ENCODE assay signal across 13 mouse cellular contexts in genomic region chr11:107705476-107706074, GRCm38 (mm10). TPM values are rescaled to one million over a fixed set of nuclear protein-coding genes. Genes with fewer than 3 reads are reported as not detected.
DNase-seq lines count a peak whose midpoint lies in the region; ATAC-seq and TF ChIP-seq lines count a peak whose summit lies in the region.
"Had no signal": no experiment of that assay in that cellular context is flagged by ENCODE, and none has a peak within 500 bp of the region (broad histone marks: within the 10 kb centered on the region; RNA-seq: fewer than 3 reads in every experiment).

No protein-coding gene starts in this region.

- no peak; the same call in 1 of the 2 replicates for ATAC-seq in midbrain, embryonic 14.5 days (ENCODE audit: low FRiP score, low TSS enrichment)
- ATAC-seq in midbrain, embryonic 13.5 days, result no peak
- ATAC-seq in kidney, postnatal 0 days (replicated peaks; ENCODE audit: low FRiP score, low read depth), result no peak

- no peak overlapping the region for H3K4me2 ChIP-seq in midbrain, embryonic 14.5 days (ENCODE audit: low read length)
- H3K4me2 ChIP-seq in midbrain, embryonic 13.5 days (replicated peaks), result no peak overlapping the region
- no peak overlapping the region for H3K4me2 ChIP-seq in kidney, postnatal 0 days (ENCODE audit: low read length)
- H3K4me2 ChIP-seq: forebrain, embryonic 13.5 days; heart, embryonic 15.5 days had no signal

- no peaks in the 10 kb centered on the region for H3K36me3 ChIP-seq in midbrain, embryonic 14.5 days (ENCODE audit: control insufficient read depth, insufficient read depth, low read length)
- no peaks in the 10 kb centered on the region for H3K36me3 ChIP-seq in midbrain, embryonic 13.5 days
- H3K36me3 ChIP-seq in kidney, postnatal 0 days (ENCODE audit: insufficient read depth, low read length), result no peaks in the 10 kb centered on the region
- H3K36me3 ChIP-seq: heart, embryonic 15.5 days had no signal

- no peak overlapping the region for H3K9ac ChIP-seq in midbrain, embryonic 14.5 days (replicated peaks; ENCODE audit: low read length)
- no peak overlapping the region for H3K9ac ChIP-seq in midbrain, embryonic 13.5 days (replicated peaks)
- H3K9ac ChIP-seq in kidney, postnatal 0 days (ENCODE audit: low read depth, low read length), result no peak overlapping the region
- H3K9ac ChIP-seq: forebrain, embryonic 13.5 days; heart, embryonic 15.5 days; liver, embryonic 14.5 days had no signal

- H3K27me3 ChIP-seq in midbrain, embryonic 14.5 days (ENCODE audit: control insufficient read depth, insufficient read depth, low read length), result no peaks in the 10 kb centered on the region; the same call in 1 of the 2 replicates
- H3K27me3 ChIP-seq in midbrain, embryonic 13.5 days, result peaks cover 38% of the 10 kb centered on the region
- H3K27me3 ChIP-seq in kidney, postnatal 0 days (ENCODE audit: insufficient read depth, low read length), result no peaks in the 10 kb centered on the region
- H3K27me3 ChIP-seq: forebrain, embryonic 13.5 days had no signal

- WGBS in midbrain, embryonic 14.5 days, result 59% methylated on average over 11 of the region's 11 CpGs
- WGBS in midbrain, embryonic 13.5 days, result 64% methylated on average over 11 of the region's 11 CpGs
- 34% methylated on average over 11 of the region's 11 CpGs for WGBS in kidney, postnatal 0 days

- peaks cover 5% of the 10 kb centered on the region; the same call in 1 of the 2 replicates for H3K4me1 ChIP-seq in midbrain, embryonic 14.5 days (ENCODE audit: control insufficient read depth, insufficient read depth, low read length)
- peaks cover 37% of the 10 kb centered on the region for H3K4me1 ChIP-seq in midbrain, embryonic 13.5 days (replicated peaks)
- 0 out of 2 replicates have a peak, but pooled peaks cover 3% of the 10 kb centered on the region for H3K4me1 ChIP-seq in kidney, postnatal 0 days (replicated peaks; ENCODE audit: insufficient read depth, low read length)

- DNase-seq in midbrain, embryonic 14.5 days, result peak; percentile 9
- DNase-seq in cerebellum, adult 8-10 months, result peak; percentile 47
- DNase-seq in kidney, postnatal 0 days (ENCODE audit: low spot score), result peak; percentile 29
- peak; percentile 67 for DNase-seq in lung, postnatal 36 days
- no peak for DNase-seq in layer of hippocampus, adult 9-10 months (ENCODE audit: low spot score)
- DNase-seq in left cerebral cortex, postnatal 25 days (ENCODE audit: low spot score in 2 of 2), result no peak
- DNase-seq: gastrocnemius, postnatal 25 days had no signal

- intact Hi-C loops in left cerebral cortex, postnatal 25 days (cut with DNase I), result no loop called here

- 0 out of 2 replicates have a peak, but pooled peaks cover 2% of the 10 kb centered on the region for H3K9me3 ChIP-seq in midbrain, embryonic 14.5 days (ENCODE audit: control insufficient read depth, low read length)
- no peaks in the 10 kb centered on the region for H3K9me3 ChIP-seq in midbrain, embryonic 13.5 days
- H3K9me3 ChIP-seq in kidney, postnatal 0 days (replicated peaks; ENCODE audit: low read length), result no peaks in the 10 kb centered on the region
- H3K9me3 ChIP-seq: forebrain, embryonic 13.5 days; heart, embryonic 15.5 days had no signal

- H3K4me3 ChIP-seq in midbrain, embryonic 14.5 days (replicated peaks; ENCODE audit: low read depth, low read length), result no peak overlapping the region
- H3K4me3 ChIP-seq in midbrain, embryonic 13.5 days (replicated peaks), result no peak overlapping the region
- H3K4me3 ChIP-seq in kidney, postnatal 0 days (replicated peaks; ENCODE audit: low read depth, low read length), result no peak overlapping the region
- H3K4me3 ChIP-seq: forebrain, embryonic 13.5 days; heart, embryonic 15.5 days; left cerebral cortex, adult 2 months had no signal

- H3K27ac ChIP-seq in midbrain, embryonic 14.5 days (replicated peaks; ENCODE audit: low read depth, low read length), result no peak overlapping the region
- no peak overlapping the region for H3K27ac ChIP-seq in midbrain, embryonic 13.5 days
- no peak overlapping the region for H3K27ac ChIP-seq in kidney, postnatal 0 days
- H3K27ac ChIP-seq: forebrain, embryonic 13.5 days; heart, embryonic 15.5 days; left cerebral cortex, adult 2 months; liver, embryonic 14.5 days had no signal

- no peak for TF ChIP-seq CTCF in kidney, postnatal 0 days (IDR thresholded peaks at IDR 0.05; ENCODE audit: low read depth)

RNA-seq across cellular contexts. Expression of gene Cacng1, which starts 10.7 kb away (rescaled TPM):
- 0.45 and 0.46 TPM in 2 replicates for polyA plus RNA-seq in midbrain, embryonic 14.5 days (2014; fragmentation: Nextera tagmentation; extraction: Ambion mirVana)
- polyA plus RNA-seq in midbrain, embryonic 13.5 days (2015; fragmentation: Nextera tagmentation; extraction: Ambion mirVana), result 0.26 and 0.58 TPM in 2 replicates
- 0.26 and 0.59 TPM in 2 replicates for polyA plus RNA-seq in kidney, postnatal 0 days (2015; fragmentation: Nextera tagmentation; extraction: Ambion mirVana)
- total RNA-seq in left cerebral cortex, postnatal 25 days (2021), result not detected
- total RNA-seq: left cerebral cortex, adult 2 months had no signal
- polyA plus RNA-seq: embryonic facial prominence, embryonic 11.5 days; forebrain, embryonic 13.5 days; liver, embryonic 14.5 days had no signal

Comparison
In these comparisons a context has a peak if more than half of its experiments do, and no peak if none do; other contexts are left out.
1. DNase-seq: peak in midbrain, embryonic 14.5 days (single experiment), cerebellum, adult 8-10 months (single experiment), kidney, postnatal 0 days (single experiment) and lung, postnatal 36 days (single experiment); none in layer of hippocampus, adult 9-10 months (single experiment) and left cerebral cortex, postnatal 25 days (0 of 2).